Mouse (Mus musculus) liver, embryonic 14.5 days (tissue): ENCODE results near the gene Fars2. TPM values are rescaled to one million over a fixed set of nuclear protein-coding genes. Genes with fewer than 3 reads are reported as not detected.

ENCODE experiments used
- ATAC-seq: fragments of 200-750 bp; cut with Nextera tagmentation; 2 replicates; pipeline ENCODE4 v1.8.0; 2017; ENCODE audit warnings: moderate number of reproducible peaks, mild to moderate bottlenecking, moderate library complexity; ENCODE audit not compliant: insufficient read depth
- DNase-seq, 3 experiments: peaks; one replicate each; pipeline ENCODE4 v3.0.0-alpha.2; 2012 to 2013; ENCODE audit warnings: low read depth in 3 of 3, low spot score in 3 of 3
- H3K27ac ChIP-seq: fragments of 300-500 bp; sonication (generic); 2 replicates; pipeline ENCODE4 v1.5.1; 2014; ENCODE audit warnings: moderate library complexity, mild to moderate bottlenecking, control low read depth, inconsistent platforms
- H3K27me3 ChIP-seq: fragments of 300-500 bp; sonication (generic); 2 replicates; pipeline ENCODE4 v1.6.1; 2014; ENCODE audit warnings: mild to moderate bottlenecking, low read length, moderate library complexity; ENCODE audit not compliant: control insufficient read depth, insufficient read depth
- H3K36me3 ChIP-seq: fragments of 300-500 bp; sonication (generic); replicated peaks from 2 replicates; pipeline ENCODE4 v1.6.1; 2014; ENCODE audit warnings: low read depth; ENCODE audit not compliant: control insufficient read depth, insufficient read depth
- H3K4me1 ChIP-seq, 2 experiments: fragments of 200-500 bp in 1 of 2; fragments of 300-500 bp in 1 of 2; sonication (generic) in 1 of 2; replicated peaks; 2 replicates each; pipeline ENCODE4 v1.6.1; 2012 to 2014; ENCODE audit warnings: antibody characterized with exemption in 1 of 2, inconsistent platforms in 1 of 2, low read length in 1 of 2; ENCODE audit not compliant: control insufficient read depth in 2 of 2, insufficient read depth in 2 of 2
- H3K4me2 ChIP-seq: fragments of 300-500 bp; sonication (generic); 2 replicates; pipeline ENCODE4 v1.6.1; 2014; ENCODE audit warnings: low read depth, mild to moderate bottlenecking, control low read depth, moderate library complexity
- H3K4me3 ChIP-seq, 2 experiments: fragments of 200-500 bp in 1 of 2; fragments of 300-500 bp in 1 of 2; sonication (generic) in 1 of 2; 2 replicates each; pipeline ENCODE4 v1.5.1; 2012 to 2014; ENCODE audit warnings: low read depth in 2 of 2, low read length in 2 of 2, mild to moderate bottlenecking in 2 of 2, control low read depth in 1 of 2, inconsistent platforms in 1 of 2, moderate library complexity in 1 of 2; ENCODE audit not compliant: insufficient read depth in 1 of 2
- H3K9ac ChIP-seq: fragments of 300-500 bp; sonication (generic); replicated peaks from 2 replicates; pipeline ENCODE4 v1.6.1; 2014; ENCODE audit warnings: mild to moderate bottlenecking, control low read depth, moderate library complexity
- H3K9me3 ChIP-seq: fragments of 300-500 bp; sonication (generic); 2 replicates; pipeline ENCODE4 v1.6.1; 2016; ENCODE audit warnings: low read length, mixed read lengths; ENCODE audit not compliant: control insufficient read depth
- CTCF ChIP-seq: IDR thresholded peaks from 2 replicates; pipeline ENCODE4 v1.5.1; 2016; ENCODE audit warnings: antibody characterized with exemption, low read depth, control low read depth
- EP300 ChIP-seq: IDR thresholded peaks from 2 replicates; pipeline ENCODE4 v1.6.1; 2016; ENCODE audit warnings: antibody characterized with exemption, low read depth
- WGBS: fragments of 180-500 bp; shearing (Covaris S2); extraction: QIAGEN DNeasy Blood & Tissue Kit; methylation state at CpG from one replicate; pipeline ENCODE4 v1.1.7; 2014; ENCODE audit not compliant: insufficient replicate concordance; 5-methylcytosine and 5-hydroxymethylcytosine counted together
- polyA plus RNA-seq, 2 experiments: library from polyadenylated mRNA; depleted of rRNA in 1 of 2; stranded (reverse) in 1 of 2; unstranded in 1 of 2; fragments of >200 nt; fragmentation: Nextera tagmentation in 1 of 2; extraction: Ambion mirVana in 1 of 2; gene quantifications; 2 replicates each; pipeline versions ENCODE4 v1.2.1 to v1.2.3; 2012 to 2014

Fars2 gene
- polyA plus RNA-seq, 2 experiments, result 18.8 to 23.0 TPM

GRCm38 (mm10) chr13:36607871-36608270 is 490.7 kb downstream of the Fars2 start:
- no peak for ATAC-seq
- H3K27me3 ChIP-seq, result no peaks in the 10 kb centered on the region
- TF ChIP-seq CTCF (no peak), EP300 (no peak)
- DNase-seq, result no peak
- H3K4me2 ChIP-seq, result no peak overlapping the region
- H3K36me3 ChIP-seq, result no peaks in the 10 kb centered on the region
- H3K4me1 ChIP-seq, result no peaks in the 10 kb centered on the region
- no peak overlapping the region for H3K27ac ChIP-seq
- no peak overlapping the region for H3K4me3 ChIP-seq
- H3K9me3 ChIP-seq, result no peaks in the 10 kb centered on the region
- WGBS, result 66% methylated on average over 4 of the region's 4 CpGs
- H3K9ac ChIP-seq, result no peak overlapping the region

DNA sequence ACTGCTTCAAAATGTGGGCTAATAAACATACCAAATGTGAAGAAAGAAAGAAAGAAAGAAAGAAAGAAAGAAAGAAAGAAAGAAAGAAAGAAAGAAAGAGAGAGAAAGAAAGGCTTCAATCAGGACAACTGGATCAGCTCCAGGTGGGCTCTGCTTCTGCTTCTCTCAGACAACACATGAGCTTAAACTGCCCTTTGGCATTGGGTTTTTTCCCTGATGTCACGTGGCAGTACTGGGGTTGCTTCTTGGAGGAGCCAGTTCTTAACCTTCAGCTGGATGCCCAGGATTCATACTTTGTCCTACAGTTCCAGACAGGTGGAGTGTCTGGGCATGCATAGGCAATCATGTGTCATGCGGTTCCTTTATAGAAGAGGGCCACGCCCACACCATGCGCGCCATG is 493.2 kb downstream of the Fars2 start:
- WGBS, result 79% methylated on average over 5 of the region's 5 CpGs
- Histone ChIP-seq H3K4me3 (no peak overlapping the region), H3K36me3 (no peaks in the 10 kb centered on the region), H3K4me2 (no peak overlapping the region), H3K27ac (no peak overlapping the region), H3K27me3 (no peaks in the 10 kb centered on the region), H3K9me3 (no peaks in the 10 kb centered on the region), H3K9ac (no peak overlapping the region), H3K4me1 (no peaks in the 10 kb centered on the region)
- DNase-seq, result no peak
- TF ChIP-seq EP300 (no peak), CTCF (no peak)
- ATAC-seq, result no peak

DNA sequence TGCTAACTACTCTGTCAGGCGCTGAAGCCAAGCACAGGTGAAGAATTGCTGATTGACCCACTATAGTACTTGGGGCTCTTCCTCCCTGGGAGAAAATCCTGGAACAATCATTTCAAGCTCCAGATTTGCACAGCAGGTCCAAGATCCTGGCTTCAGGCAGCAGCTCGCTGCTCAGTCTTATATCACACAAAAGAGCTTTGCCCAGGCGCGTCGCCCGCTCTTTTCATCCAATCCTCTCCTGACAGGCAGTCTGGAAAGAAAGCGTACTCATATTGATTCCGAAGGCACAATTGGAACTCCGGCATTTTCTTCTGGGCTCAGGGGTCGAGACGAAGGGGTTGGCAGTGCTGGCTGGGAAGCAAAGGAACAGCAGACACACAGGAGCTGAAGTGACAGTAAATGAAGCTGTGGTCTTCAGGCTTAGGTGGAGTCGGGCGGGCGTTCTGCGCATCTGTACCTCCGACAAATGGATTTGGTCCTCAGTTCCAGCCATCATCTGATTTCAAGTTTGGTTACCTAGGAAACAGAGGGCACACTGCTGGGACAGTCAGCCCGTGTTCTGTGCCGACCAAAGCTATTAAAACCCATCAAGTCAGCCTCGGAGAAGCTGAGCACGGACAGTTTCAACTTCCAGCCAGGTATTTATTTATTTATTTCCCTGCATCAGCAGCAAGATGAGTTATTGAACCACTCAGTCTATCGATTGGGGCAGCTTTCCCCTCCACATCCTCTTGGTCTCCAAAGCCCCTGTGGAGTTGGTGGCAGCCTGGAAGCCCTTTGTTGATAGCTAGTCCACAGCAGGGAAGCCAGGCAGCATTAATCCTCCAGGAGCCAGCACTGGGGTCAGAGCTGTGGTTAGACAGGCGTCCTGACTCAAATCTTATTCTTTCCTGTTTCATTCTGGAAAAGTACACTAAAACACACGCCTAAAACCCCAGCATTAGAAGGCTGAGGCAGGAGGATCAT is 495.9 kb downstream of the Fars2 start:
- Histone ChIP-seq H3K27me3 (no peaks in the 10 kb centered on the region), H3K4me2 (no peak overlapping the region), H3K4me1 (no peaks in the 10 kb centered on the region), H3K9ac (no peak overlapping the region), H3K27ac (no peak overlapping the region), H3K36me3 (no peaks in the 10 kb centered on the region), H3K9me3 (no peaks in the 10 kb centered on the region), H3K4me3 (no peak overlapping the region)
- no peak for TF ChIP-seq CTCF
- no peak for TF ChIP-seq EP300
- WGBS, result 56% methylated on average over 23 of the region's 23 CpGs
- DNase-seq (no peak), ATAC-seq (no peak)

- no peak overlapping the region for H3K4me2 ChIP-seq
- no peak overlapping the region for H3K27ac ChIP-seq
- H3K27me3 ChIP-seq, result no peaks in the 10 kb centered on the region
- H3K4me3 ChIP-seq, result no peak overlapping the region
- no peaks in the 10 kb centered on the region for H3K9me3 ChIP-seq
- peak; percentile 85 for ATAC-seq
- 66% methylated on average over 10 of the region's 10 CpGs for WGBS
- TF ChIP-seq EP300, result no peak
- no peak for TF ChIP-seq CTCF
- no peaks in the 10 kb centered on the region for H3K36me3 ChIP-seq
- H3K4me1 ChIP-seq, result no peaks in the 10 kb centered on the region
- H3K9ac ChIP-seq, result no peak overlapping the region
- peak; percentile 30 to 34 (median 32) for DNase-seq
These were observed 503.5 kb downstream of the Fars2 start for GRCm38 (mm10) chr13:36620498-36621332.

GRCm38 (mm10) chr13:36621333-36621659 is 504.1 kb downstream of the Fars2 start:
- no peaks in the 10 kb centered on the region for H3K27me3 ChIP-seq
- H3K4me1 ChIP-seq, result no peaks in the 10 kb centered on the region
- H3K9me3 ChIP-seq, result no peaks in the 10 kb centered on the region
- H3K4me2 ChIP-seq, result no peak overlapping the region
- H3K4me3 ChIP-seq, result no peak overlapping the region
- no peak overlapping the region for H3K27ac ChIP-seq
- H3K9ac ChIP-seq, result no peak overlapping the region
- DNase-seq (no peak), ATAC-seq (no peak)
- H3K36me3 ChIP-seq, result no peaks in the 10 kb centered on the region
- TF ChIP-seq CTCF, result no peak
- 63% methylated on average over 1 of the region's 1 CpGs for WGBS
